Mouse (Mus musculus) liver, postnatal 0 days (tissue): ENCODE results near the gene Kcna6. TPM values are rescaled to one million over a fixed set of nuclear protein-coding genes. Genes with fewer than 3 reads are reported as not detected.

Source experiments
- ATAC-seq: fragments of 200-750 bp; cut with Nextera tagmentation; 2 replicates; pipeline ENCODE4 v1.8.0; 2017; ENCODE audit warnings: mild to moderate bottlenecking, moderate library complexity
- DNase-seq: peaks from one replicate; pipeline ENCODE4 v3.0.0-alpha.2; 2016
- H3K27ac ChIP-seq: fragments of 300-500 bp; sonication (generic); 2 replicates; pipeline ENCODE4 v1.5.1; 2014; ENCODE audit warnings: antibody characterized with exemption, moderate library complexity, mild to moderate bottlenecking, low read depth
- H3K27me3 ChIP-seq: fragments of 300-500 bp; sonication (generic); 2 replicates; pipeline ENCODE4 v1.6.1; 2014; ENCODE audit warnings: low read length, control low read depth, mixed read lengths; ENCODE audit not compliant: insufficient read depth
- H3K36me3 ChIP-seq: fragments of 300-500 bp; sonication (generic); replicated peaks from 2 replicates; pipeline ENCODE4 v1.6.1; 2014; ENCODE audit warnings: mild to moderate bottlenecking, control low read depth, low read length, moderate library complexity, mixed read lengths; ENCODE audit not compliant: insufficient read depth
- H3K4me1 ChIP-seq: fragments of 300-500 bp; sonication (generic); 2 replicates; pipeline ENCODE4 v1.6.1; 2014; ENCODE audit warnings: antibody characterized with exemption, mild to moderate bottlenecking, control low read depth; ENCODE audit not compliant: insufficient read depth
- H3K4me2 ChIP-seq: fragments of 300-500 bp; sonication (generic); 2 replicates; pipeline ENCODE4 v1.6.1; 2014; ENCODE audit warnings: low read depth, mild to moderate bottlenecking, low read length, moderate library complexity, mixed read lengths
- H3K4me3 ChIP-seq: fragments of 300-500 bp; sonication (generic); 2 replicates; pipeline ENCODE4 v1.5.1; 2014; ENCODE audit warnings: low read depth, low read length
- H3K9ac ChIP-seq: fragments of 300-500 bp; sonication (generic); replicated peaks from 2 replicates; pipeline ENCODE4 v1.6.1; 2014; ENCODE audit warnings: mild to moderate bottlenecking, moderate library complexity
- H3K9me3 ChIP-seq: fragments of 300-500 bp; sonication (generic); 2 replicates; pipeline ENCODE4 v1.6.1; 2016; ENCODE audit warnings: mild to moderate bottlenecking, control low read depth, low read length, mixed read lengths
- CTCF ChIP-seq: sonication (generic); IDR thresholded peaks from 2 replicates; pipeline ENCODE4 v1.5.1; 2016; ENCODE audit warnings: antibody characterized with exemption, low read depth
- EP300 ChIP-seq: IDR thresholded peaks from 2 replicates; pipeline ENCODE4 v1.6.1; 2016; ENCODE audit warnings: antibody characterized with exemption, low read depth, mild to moderate bottlenecking
- WGBS: fragments of 180-500 bp; shearing (Covaris S2); extraction: QIAGEN DNeasy Blood & Tissue Kit; methylation state at CpG from one replicate; pipeline ENCODE4 v1.1.7; 2014; ENCODE audit not compliant: insufficient replicate concordance; 5-methylcytosine and 5-hydroxymethylcytosine counted together
- polyA plus RNA-seq: library from polyadenylated mRNA; unstranded; fragments of >200 nt; fragmentation: Nextera tagmentation; extraction: Ambion mirVana; gene quantifications from 2 replicates; pipeline ENCODE4 v1.2.1, GENCODE M21; 2015

Kcna6 gene
- polyA plus RNA-seq: 0.05 TPM in 1 of 2 replicates, not detected in the other

GRCm38 (mm10) chr6:126740211-126741142 lies at the start of gene Kcna6:
Gene Kcna6 (minus strand): TSS chr6:126740674.
- Histone ChIP-seq H3K27me3 (peaks cover 43% of the 10 kb centered on the region), H3K4me3 (0 out of 2 replicates have a peak within 1 kb of the TSS, but pooled peaks have one; percentile 8), H3K27ac (no peak within 1 kb of the TSS), H3K4me1 (no peaks in the 10 kb centered on the region), H3K9me3 (no peaks in the 10 kb centered on the region), H3K9ac (no peak within 1 kb of the TSS), H3K4me2 (peak within 1 kb of the TSS; percentile 38; the same call in 1 of the 2 replicates), H3K36me3 (no peaks in the 10 kb centered on the region)
- 6% methylated on average over 36 of the region's 36 CpGs for WGBS
- ATAC-seq (no peak), DNase-seq (no peak)
- no peak for TF ChIP-seq EP300
- TF ChIP-seq CTCF: no peak

GRCm38 (mm10) chr6:126788863-126789262 lies 48.4 kb upstream of the Kcna6 start:
- DNase-seq (no peak), ATAC-seq (no peak)
- no peak overlapping the region for H3K4me2 ChIP-seq
- H3K4me1 ChIP-seq: no peaks in the 10 kb centered on the region
- H3K27ac ChIP-seq: no peak overlapping the region
- no peaks in the 10 kb centered on the region for H3K36me3 ChIP-seq
- no peaks in the 10 kb centered on the region for H3K9me3 ChIP-seq
- H3K27me3 ChIP-seq: no peaks in the 10 kb centered on the region
- no peak overlapping the region for H3K4me3 ChIP-seq
- 74% methylated on average over 8 of the region's 8 CpGs for WGBS
- TF ChIP-seq EP300: no peak
- TF ChIP-seq CTCF: no peak
- H3K9ac ChIP-seq: no peak overlapping the region

- Histone ChIP-seq H3K4me2 (no peak overlapping the region), H3K36me3 (no peaks in the 10 kb centered on the region), H3K9ac (no peak overlapping the region), H3K9me3 (no peaks in the 10 kb centered on the region), H3K4me1 (no peaks in the 10 kb centered on the region), H3K27ac (no peak overlapping the region), H3K27me3 (no peaks in the 10 kb centered on the region), H3K4me3 (no peak overlapping the region)
- no peak for DNase-seq
- no peak for ATAC-seq
- TF ChIP-seq EP300: no peak
- TF ChIP-seq CTCF: no peak
- WGBS: 50% methylated on average over 5 of the region's 5 CpGs
Measured at GRCm38 (mm10) chr6:126784206-126784605, 43.7 kb upstream of the Kcna6 start.

- Histone ChIP-seq H3K36me3 (no peaks in the 10 kb centered on the region), H3K27me3 (no peaks in the 10 kb centered on the region), H3K27ac (no peak overlapping the region), H3K4me3 (no peak overlapping the region), H3K4me2 (no peak overlapping the region), H3K4me1 (no peaks in the 10 kb centered on the region), H3K9me3 (no peaks in the 10 kb centered on the region), H3K9ac (no peak overlapping the region)
- 52% methylated on average over 10 of the region's 10 CpGs for WGBS
- no peak for ATAC-seq
- TF ChIP-seq CTCF (no peak), EP300 (no peak)
- no peak for DNase-seq
Measured at GRCm38 (mm10) chr6:126783651-126784066, 43.2 kb upstream of the Kcna6 start.

- Histone ChIP-seq H3K4me1 (no peaks in the 10 kb centered on the region), H3K27me3 (no peaks in the 10 kb centered on the region), H3K27ac (no peak overlapping the region), H3K4me2 (no peak overlapping the region), H3K9ac (no peak overlapping the region), H3K9me3 (no peaks in the 10 kb centered on the region), H3K36me3 (no peaks in the 10 kb centered on the region), H3K4me3 (no peak overlapping the region)
- no peak for TF ChIP-seq CTCF
- no peak for TF ChIP-seq EP300
- ATAC-seq (no peak), DNase-seq (no peak)
- WGBS: 88% methylated on average over 1 of the region's 1 CpGs
Measured at GRCm38 (mm10) chr6:126783056-126783455, 42.6 kb upstream of the Kcna6 start.

- no peak overlapping the region for H3K9ac ChIP-seq
- TF ChIP-seq CTCF: no peak
- TF ChIP-seq EP300: no peak
- H3K27ac ChIP-seq: no peak overlapping the region
- H3K4me1 ChIP-seq: no peaks in the 10 kb centered on the region
- ATAC-seq (no peak), DNase-seq (no peak)
- H3K4me3 ChIP-seq: no peak overlapping the region
- no peak overlapping the region for H3K4me2 ChIP-seq
- 60% methylated on average over 6 of the region's 6 CpGs for WGBS
- no peaks in the 10 kb centered on the region for H3K9me3 ChIP-seq
- no peaks in the 10 kb centered on the region for H3K36me3 ChIP-seq
- no peaks in the 10 kb centered on the region for H3K27me3 ChIP-seq
Measured at GRCm38 (mm10) chr6:126777889-126778288, 37.4 kb upstream of the Kcna6 start.
